Mouse (Mus musculus) testis, adult 2 months (tissue): ENCODE measurements around the gene Srpr. TPM values are rescaled to one million over a fixed set of nuclear protein-coding genes. Genes with fewer than 3 reads are reported as not detected.

ENCODE experiments used
- H3K27ac ChIP-seq: fragments of 200-500 bp; 2 replicates; pipeline ENCODE4 v1.5.1; 2012; ENCODE audit warnings: low read depth, low read length; ENCODE audit not compliant: control insufficient read depth, insufficient read depth
- H3K27me3 ChIP-seq: fragments of 200-500 bp; 2 replicates; pipeline ENCODE4 v1.6.1; 2012; ENCODE audit warnings: mild to moderate bottlenecking, low read length, moderate library complexity; ENCODE audit not compliant: control insufficient read depth, insufficient read depth
- H3K36me3 ChIP-seq: fragments of 200-500 bp; 2 replicates; pipeline ENCODE4 v1.6.1; 2012; ENCODE audit warnings: mild to moderate bottlenecking, low read length; ENCODE audit not compliant: control insufficient read depth, insufficient read depth
- H3K4me1 ChIP-seq: fragments of 200-500 bp; 2 replicates; pipeline ENCODE4 v1.6.1; 2012; ENCODE audit warnings: low read length; ENCODE audit not compliant: control insufficient read depth, insufficient read depth
- H3K4me3 ChIP-seq: fragments of 200-500 bp; 2 replicates; pipeline ENCODE4 v1.5.1; 2012; ENCODE audit warnings: low read depth, mild to moderate bottlenecking, low read length, moderate library complexity, mixed read lengths; ENCODE audit not compliant: control insufficient read depth
- CTCF ChIP-seq: fragments of 200-500 bp; IDR thresholded peaks from 2 replicates; pipeline ENCODE4 v1.5.1; 2012; ENCODE audit warnings: low read depth, mild to moderate bottlenecking, inconsistent platforms, low read length, moderate library complexity; ENCODE audit not compliant: control insufficient read depth, insufficient read depth, insufficient replicate concordance
- POLR2A ChIP-seq: fragments of 200-500 bp; IDR thresholded peaks from 2 replicates; pipeline ENCODE4 v1.6.1; 2012; ENCODE audit warnings: low read depth, mild to moderate bottlenecking, inconsistent platforms, low read length, moderate library complexity; ENCODE audit not compliant: control insufficient read depth
- polyA plus RNA-seq: library from polyadenylated mRNA; depleted of rRNA; stranded (reverse); fragments of >200 nt; gene quantifications from 2 replicates; pipeline ENCODE4 v1.2.3, GENCODE M21; 2012

Gene Srpr
- polyA plus RNA-seq, 1 experiment, result 55.2 TPM

GRCm38 (mm10) chr9:35267146-35267975, 67.4 kb downstream of the Srpr start, which contains the start of the genes Fam118b and Rpusd4:
Fam118b (minus strand) TSS chr9:35267805.
Rpusd4 (plus strand) TSS chr9:35267865.
- Histone ChIP-seq H3K27ac (peak within 1 kb of the TSS; percentile 95), H3K4me3 (peak within 1 kb of the TSS; percentile 99), H3K36me3 (peaks cover under 1% of the 10 kb centered on the region; the same call in 1 of the 2 replicates), H3K4me1 (peaks cover 4% of the 10 kb centered on the region), H3K27me3 (no peaks in the 10 kb centered on the region)
- TF ChIP-seq CTCF (no peak), POLR2A (peak; percentile 99)

DNA sequence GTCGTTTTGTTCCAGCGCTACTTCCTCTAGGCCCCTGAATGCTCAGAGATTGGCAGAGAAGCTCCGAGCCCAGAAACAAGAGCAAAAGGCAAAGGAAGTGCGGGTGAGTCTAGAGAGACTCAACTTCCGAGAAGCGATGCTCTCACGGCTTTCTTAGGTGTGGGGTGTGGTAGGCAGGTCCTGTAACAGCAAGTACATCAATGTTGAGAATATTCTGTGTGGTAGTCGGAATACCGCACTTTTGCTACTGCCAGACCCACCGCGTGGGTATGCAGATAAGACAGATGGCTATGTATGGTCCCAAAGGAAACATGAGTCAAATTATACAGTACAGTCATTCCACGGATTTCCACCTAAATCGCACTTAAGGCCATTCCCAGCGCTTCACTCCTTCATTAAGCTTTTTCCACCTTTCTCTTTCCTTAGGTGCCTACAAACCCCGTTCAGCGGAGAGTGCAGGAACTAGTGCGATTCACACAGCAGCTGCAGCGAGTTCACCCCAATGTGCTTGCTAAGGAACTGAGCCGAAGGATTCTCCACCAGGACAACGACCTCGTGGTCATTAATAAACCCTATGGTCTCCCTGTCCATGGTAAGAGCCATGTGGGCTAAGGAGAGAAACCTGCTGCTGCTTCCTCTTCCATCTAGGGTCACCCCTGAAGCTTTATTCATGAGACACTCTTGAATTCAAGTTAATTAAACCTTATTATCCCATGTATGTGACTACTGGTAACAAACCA, 68.2 kb downstream of the Srpr start:
- Histone ChIP-seq H3K4me1 (peaks cover 4% of the 10 kb centered on the region), H3K27ac (peak overlapping the region; percentile 69; the same call in 1 of the 2 replicates), H3K27me3 (no peaks in the 10 kb centered on the region), H3K36me3 (peaks cover 3% of the 10 kb centered on the region; the same call in 1 of the 2 replicates), H3K4me3 (peak overlapping the region; percentile 94)
- no peak for TF ChIP-seq CTCF
- no peak for TF ChIP-seq POLR2A

DNA sequence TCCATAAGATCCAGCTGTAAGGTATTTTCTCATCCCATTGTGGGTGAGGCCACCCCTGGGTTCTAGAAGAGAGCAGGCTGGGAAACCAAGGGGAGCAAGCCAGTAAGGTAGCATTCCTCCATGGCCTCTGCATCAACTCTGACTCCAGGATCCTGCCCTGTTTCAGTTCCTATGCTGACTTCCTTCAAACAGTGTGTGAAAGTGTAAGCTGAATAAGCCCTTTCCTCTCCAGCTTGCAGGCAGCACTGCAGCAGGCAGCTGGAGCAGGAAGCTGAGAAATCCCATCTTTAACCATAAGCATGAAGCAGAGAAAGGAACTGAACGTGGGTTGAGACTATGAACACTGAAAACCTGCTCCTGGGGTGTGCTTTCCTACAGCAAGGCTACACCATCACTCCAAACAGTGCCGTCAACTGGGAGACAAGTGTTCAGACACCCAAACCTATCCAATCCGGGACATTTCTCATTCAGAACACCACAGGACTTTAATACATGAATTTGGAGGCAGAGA, 77.9 kb downstream of the Srpr start:
- TF ChIP-seq CTCF, result no peak
- TF ChIP-seq POLR2A, result no peak
- Histone ChIP-seq H3K27me3 (no peaks in the 10 kb centered on the region), H3K36me3 (no peaks in the 10 kb centered on the region; the same call in none of the 2 replicates), H3K27ac (no peak overlapping the region), H3K4me3 (no peak overlapping the region), H3K4me1 (peaks cover 9% of the 10 kb centered on the region)

- Histone ChIP-seq H3K27me3 (no peaks in the 10 kb centered on the region), H3K4me1 (peaks cover 9% of the 10 kb centered on the region), H3K36me3 (no peaks in the 10 kb centered on the region; the same call in none of the 2 replicates), H3K27ac (no peak overlapping the region), H3K4me3 (no peak overlapping the region)
- TF ChIP-seq CTCF (no peak), POLR2A (no peak)
These were observed 78.5 kb downstream of the Srpr start for GRCm38 (mm10) chr9:35278451-35278850.

- no peak overlapping the region for H3K27ac ChIP-seq
- TF ChIP-seq CTCF (peak; percentile 10; the same call in 1 of the 2 replicates), POLR2A (no peak)
These were observed 82.3 kb downstream of the Srpr start for GRCm38 (mm10) chr9:35282006-35282850.

GRCm38 (mm10) chr9:35282851-35283200, 82.9 kb downstream of the Srpr start:
- Histone ChIP-seq H3K27ac (no peak overlapping the region), H3K4me3 (peak overlapping the region; percentile 4; the same call in 1 of the 2 replicates), H3K36me3 (no peaks in the 10 kb centered on the region), H3K27me3 (no peaks in the 10 kb centered on the region), H3K4me1 (peaks cover 9% of the 10 kb centered on the region)
- TF ChIP-seq CTCF, result no peak
- TF ChIP-seq POLR2A, result no peak

More at GRCm38 (mm10) chr9:35282006-35282850, 82.3 kb downstream of the Srpr start:
- H3K36me3 ChIP-seq, result no peaks in the 10 kb centered on the region
- no peaks in the 10 kb centered on the region for H3K27me3 ChIP-seq
- peaks cover 9% of the 10 kb centered on the region for H3K4me1 ChIP-seq
- H3K4me3 ChIP-seq, result peak overlapping the region; percentile 64
